In the genomic region with DNA sequence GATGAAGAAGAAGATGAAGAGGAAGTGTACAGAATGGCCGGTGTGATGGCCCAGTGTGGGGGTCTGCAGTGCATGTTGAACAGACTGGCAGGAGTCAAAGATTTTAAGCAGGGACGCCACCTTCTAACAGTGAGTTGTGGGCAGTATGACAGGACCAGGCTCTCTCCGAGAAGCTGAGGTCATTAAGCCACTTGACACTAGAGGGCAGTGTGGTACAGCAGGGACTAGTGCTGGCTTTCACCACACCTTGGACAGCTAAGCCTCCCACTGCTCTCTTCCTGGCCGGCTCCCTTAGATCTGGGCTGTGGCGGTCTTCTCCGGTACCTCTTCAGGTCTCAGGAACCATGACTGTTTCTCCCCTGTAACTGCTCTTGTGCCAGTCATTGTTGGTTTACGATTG, we compare ENCODE assay signal across 8 mouse cellular contexts.
A peak's percentile ranks its signal among the peaks of the same experiment; 100 is the strongest.
DNase-seq lines count a peak whose midpoint lies in the region; ATAC-seq lines count a peak whose summit lies in the region.

No protein-coding gene starts in this region.

- no peak overlapping the region for H3K27ac ChIP-seq in intestine, embryonic 14.5 days (ENCODE audit: low read depth)

- peak; percentile 75 for ATAC-seq in intestine, embryonic 14.5 days (replicated peaks; ENCODE audit: low FRiP score, low TSS enrichment, low read depth)
- ATAC-seq in megakaryocyte-erythroid progenitor cell, adult 5-6 weeks (replicated peaks; ENCODE audit: low FRiP score, low TSS enrichment, poor library complexity, severe bottlenecking): peak; percentile 75

- no peaks in the 10 kb centered on the region for H3K27me3 ChIP-seq in intestine, embryonic 14.5 days (replicated peaks; ENCODE audit: control insufficient read depth, insufficient read depth, low read length)

- no peak overlapping the region for H3K9ac ChIP-seq in intestine, embryonic 14.5 days (ENCODE audit: low read length)

- WGBS in intestine, embryonic 14.5 days: 46% methylated on average over 7 of the region's 7 CpGs

- H3K9me3 ChIP-seq in intestine, embryonic 14.5 days (ENCODE audit: control insufficient read depth, low read length): no peaks in the 10 kb centered on the region

- no peak overlapping the region for H3K4me3 ChIP-seq in intestine, embryonic 14.5 days (ENCODE audit: low read depth, low read length)

- peak; percentile 74 to 94 for DNase-seq in adrenal gland, adult (ENCODE audit: inconsistent age in 2 of 2, low spot score in 1 of 2)
- DNase-seq in cerebellum, postnatal 4 days (ENCODE audit: low spot score in 2 of 2): peak; percentile 61 to 86
- DNase-seq in gastrocnemius, postnatal 14 days: peak; percentile 78
- peak; percentile 92 for DNase-seq in intestine, embryonic 14.5 days (ENCODE audit: low spot score)
- peak; percentile 53 to 65 for DNase-seq in left cerebral cortex, adult 8-10 months (ENCODE audit: low spot score in 2 of 2)
- peak; percentile 72 for DNase-seq in right cerebral cortex, postnatal 25 days
- DNase-seq in urinary bladder, postnatal 4 days (ENCODE audit: low spot score in 2 of 2): peak; percentile 51 to 82

- intact Hi-C loops in gastrocnemius, postnatal 14 days (cut with DNase I; ENCODE audit: low total_unique reads): loop anchor here (5.0 kb wide), 3 partner anchors 102 to 167 kb away; no protein-coding TSS in a partner anchor

- H3K4me1 ChIP-seq in intestine, embryonic 14.5 days (replicated peaks; ENCODE audit: control insufficient read depth, insufficient read depth, low read length): no peaks in the 10 kb centered on the region

- H3K36me3 ChIP-seq in intestine, embryonic 14.5 days (ENCODE audit: control insufficient read depth, insufficient read depth, low read length): peaks cover 100% of the 10 kb centered on the region

- no peak overlapping the region for H3K4me2 ChIP-seq in intestine, embryonic 14.5 days (ENCODE audit: low read length)
